Mouse (Mus musculus): ENCODE results near the gene Tas2r130.
"Not testable (repeated sequence)": the region's sequence is repeated elsewhere in the genome, so short reads cannot be mapped to it uniquely, and the experiment has no call there.

Gene Tas2r130

GRCm38 (mm10) chr6:131630812-131631211 lies at the start of gene Tas2r130:
Gene Tas2r130 (minus strand): TSS chr6:131630912.
- DNase-seq (ENCODE audit: low spot score in 2 of 2), result no peak

GRCm38 (mm10) chr6:131678786-131679185 lies 48.1 kb upstream of the Tas2r130 start, which contains the start of gene Tas2r106:
Gene Tas2r106 (minus strand): TSS chr6:131678886.
- no peak for DNase-seq (ENCODE audit: low spot score in 2 of 2)

GRCm38 (mm10) chr6:131660049-131660448 lies 29.3 kb upstream of the Tas2r130 start, which contains the start of gene Tas2r107:
Gene Tas2r107 (minus strand): TSS chr6:131660149.
- no peak for DNase-seq (ENCODE audit: low spot score in 2 of 2)

GRCm38 (mm10) chr6:131609956-131610355 lies 20.8 kb downstream of the Tas2r130 start:
- DNase-seq (ENCODE audit: low spot score in 2 of 2), result not testable (repeated sequence)

GRCm38 (mm10) chr6:131604821-131605220 lies 25.9 kb downstream of the Tas2r130 start:
- no peak for DNase-seq (ENCODE audit: low spot score in 2 of 2)
